Mouse (Mus musculus): ENCODE measurements at regions not wholly inside any gene's neighbourhood (a gene's known extent, or its start where the extent isn't known, plus 50 kb on each side); places are given as distances from the start of the nearest gene placed in this dataset.

- no peak for TF ChIP-seq CTCF (conservative IDR thresholded peaks at IDR 0.05; ENCODE audit: low read length)
- TF ChIP-seq POU5F1 (IDR thresholded peaks at IDR 0.05; ENCODE audit: borderline replicate concordance, low read length) = no peak
- no peak for TF ChIP-seq NANOG (IDR thresholded peaks at IDR 0.05; ENCODE audit: borderline replicate concordance, low read length)
Observed at GRCm38 (mm10) chr1:186237556-186237955, 120.4 kb upstream of the Lyplal1 start.
